Mouse (Mus musculus) small intestine, adult 2 months (tissue): ENCODE results near the gene Map3k10.

Source experiments
- CTCF ChIP-seq: fragments of 200-500 bp; IDR thresholded peaks from 2 replicates; pipeline ENCODE4 v1.5.1; 2012; ENCODE audit warnings: low read depth, mild to moderate bottlenecking, control low read depth, inconsistent platforms, low read length, moderate library complexity, mixed read lengths; ENCODE audit not compliant: insufficient replicate concordance, insufficient read length; ENCODE audit errors: extremely low read depth
- POLR2A ChIP-seq: fragments of 200-500 bp; IDR thresholded peaks from 2 replicates; pipeline ENCODE4 v1.6.1; 2012; ENCODE audit warnings: low read depth, mild to moderate bottlenecking, control low read depth, inconsistent platforms, low read length, moderate library complexity

GRCm38 (mm10) chr7:27683218-27683617 lies 8.8 kb upstream of the Map3k10 start:
- TF ChIP-seq CTCF, result no peak
- TF ChIP-seq POLR2A, result no peak
